Mouse (Mus musculus) brain, embryonic 18.5 days (tissue): ENCODE measurements at regions not wholly inside any gene's neighbourhood (a gene's known extent, or its start where the extent isn't known, plus 50 kb on each side); places are given as distances from the start of the nearest gene placed in this dataset.

Experiments used
- DNase-seq: peaks from one replicate; pipeline ENCODE4 v3.0.0-alpha.2; 2012; ENCODE audit warnings: low read depth, low spot score

- no peak for DNase-seq
Measured at GRCm38 (mm10) chr6:117279297-117279696, 111.0 kb downstream of the Cxcl12 start.

- no peak for DNase-seq
Measured at GRCm38 (mm10) chr6:117279786-117280411, 111.6 kb downstream of the Cxcl12 start.

- no peak for DNase-seq
Measured at GRCm38 (mm10) chr6:117280911-117281310, 112.6 kb downstream of the Cxcl12 start.

GRCm38 (mm10) chr6:117283616-117284015 lies 115.3 kb downstream of the Cxcl12 start:
- DNase-seq = no peak

GRCm38 (mm10) chr6:117284376-117285106 lies 116.2 kb downstream of the Cxcl12 start:
- DNase-seq = no peak

- no peak for DNase-seq
Measured at GRCm38 (mm10) chr6:117287396-117287795, 119.1 kb downstream of the Cxcl12 start.

GRCm38 (mm10) chr6:117293780-117294465 lies 125.6 kb downstream of the Cxcl12 start:
- no peak for DNase-seq

- DNase-seq = no peak
Measured at GRCm38 (mm10) chr6:117297918-117298317, 129.6 kb downstream of the Cxcl12 start.

- no peak for DNase-seq
Measured at GRCm38 (mm10) chr6:117299503-117300288, 131.4 kb downstream of the Cxcl12 start.

GRCm38 (mm10) chr6:117303361-117303760 lies 135.0 kb downstream of the Cxcl12 start:
- DNase-seq = no peak

- no peak for DNase-seq
Measured at GRCm38 (mm10) chr6:117305736-117306250, 137.5 kb downstream of the Cxcl12 start.

GRCm38 (mm10) chr6:117308636-117309035 lies 140.3 kb downstream of the Cxcl12 start:
- no peak for DNase-seq

- no peak for DNase-seq
Measured at GRCm38 (mm10) chr6:117312891-117313781, 144.8 kb downstream of the Cxcl12 start.

- no peak for DNase-seq
Measured at GRCm38 (mm10) chr6:117313944-117314566, 145.7 kb downstream of the Cxcl12 start.

- DNase-seq = no peak
Measured at GRCm38 (mm10) chr6:117323301-117323700, 155.0 kb downstream of the Cxcl12 start.

- DNase-seq = no peak
Measured at GRCm38 (mm10) chr6:117323850-117324249, 155.5 kb downstream of the Cxcl12 start.

GRCm38 (mm10) chr6:117326835-117327775 lies 158.8 kb downstream of the Cxcl12 start:
- no peak for DNase-seq

- no peak for DNase-seq
Measured at GRCm38 (mm10) chr6:117329164-117329939, 161.0 kb downstream of the Cxcl12 start.
